Mouse (Mus musculus) kidney, postnatal 14 days (tissue): Measurements from ENCODE around the gene Klhl18.
A peak's percentile ranks its signal among the peaks of the same experiment; 100 is the strongest.
"Not testable (repeated sequence)": the region's sequence is repeated elsewhere in the genome, so short reads cannot be mapped to it uniquely, and the experiment has no call there.

Source experiments
- DNase-seq: peaks from one replicate; pipeline ENCODE4 v3.0.0; 2022; ENCODE audit warnings: mixed read lengths

Gene Klhl18

DNA sequence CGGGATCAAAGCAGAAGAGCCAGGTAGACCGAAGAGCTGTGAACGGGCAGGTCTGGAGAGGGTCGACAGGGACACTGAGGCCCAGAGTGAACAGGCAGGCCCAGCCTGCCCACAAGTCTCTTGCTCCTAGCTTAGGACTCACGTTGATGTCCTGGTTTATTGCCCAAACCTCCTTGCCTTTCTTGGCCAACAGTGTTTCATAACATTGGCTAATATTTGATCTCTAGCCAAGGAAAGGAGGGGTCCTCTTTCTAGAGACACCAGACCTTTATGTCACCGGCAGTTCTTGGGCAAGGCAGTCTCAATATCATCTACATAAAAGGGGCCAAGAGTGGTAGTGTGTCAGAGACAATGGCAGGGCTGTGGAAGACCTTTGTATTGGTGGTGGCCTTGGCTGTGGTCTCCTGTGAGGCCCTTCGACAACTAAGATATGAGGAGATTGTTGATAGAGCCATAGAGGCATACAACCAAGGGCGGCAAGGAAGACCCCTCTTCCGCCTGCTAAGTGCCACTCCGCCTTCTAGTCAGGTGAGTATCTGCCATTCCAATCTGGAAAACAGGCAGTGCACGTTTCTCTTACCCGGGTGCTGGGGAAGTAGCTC, 56.9 kb downstream of the Klhl18 start, which contains the start of gene Ngp:
Ngp (plus strand) TSS at position 237 of the 602 bp plus-strand sequence.
- no peak for DNase-seq

DNA sequence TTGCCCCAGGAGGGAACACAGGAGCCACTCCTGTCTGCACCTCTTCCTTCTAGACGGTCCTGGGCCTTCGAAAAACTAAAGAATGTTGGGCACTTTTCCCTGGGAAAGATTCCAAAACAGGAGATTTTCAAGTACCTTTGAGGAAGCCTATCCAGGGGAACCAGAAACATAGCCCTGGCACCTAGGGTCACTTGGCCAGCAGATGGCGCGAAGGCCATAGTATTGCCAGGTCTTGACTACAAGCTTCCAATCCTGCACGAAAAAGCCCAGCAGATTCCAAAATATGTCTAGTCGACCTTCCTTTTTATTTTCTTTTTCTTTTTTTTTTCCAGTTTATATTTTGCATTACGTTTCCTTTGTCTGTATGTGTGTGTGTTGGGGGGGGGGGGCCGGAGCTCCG, 62.7 kb downstream of the Klhl18 start:
- DNase-seq, result peak; percentile 67

DNA sequence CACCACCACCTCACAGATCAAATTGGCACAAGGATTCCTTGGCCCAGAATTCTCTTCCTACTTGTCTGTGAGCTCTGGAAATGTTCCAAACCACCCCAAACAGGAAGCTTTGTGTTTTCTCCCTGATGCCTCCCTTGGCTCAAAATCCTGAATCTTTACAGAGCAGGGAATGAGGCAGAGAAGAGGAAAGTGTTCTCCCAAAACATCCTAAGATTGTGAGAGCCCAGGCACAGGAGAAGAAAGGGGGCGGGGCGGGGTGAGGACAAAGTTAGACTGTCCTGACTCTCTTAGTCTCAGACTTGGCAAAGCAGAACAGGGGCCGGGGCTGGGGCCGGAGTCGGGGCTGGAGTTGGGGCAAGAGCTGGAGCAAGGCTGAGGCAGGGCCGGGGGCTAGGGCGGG, 63.6 kb downstream of the Klhl18 start:
- no peak for DNase-seq

DNA sequence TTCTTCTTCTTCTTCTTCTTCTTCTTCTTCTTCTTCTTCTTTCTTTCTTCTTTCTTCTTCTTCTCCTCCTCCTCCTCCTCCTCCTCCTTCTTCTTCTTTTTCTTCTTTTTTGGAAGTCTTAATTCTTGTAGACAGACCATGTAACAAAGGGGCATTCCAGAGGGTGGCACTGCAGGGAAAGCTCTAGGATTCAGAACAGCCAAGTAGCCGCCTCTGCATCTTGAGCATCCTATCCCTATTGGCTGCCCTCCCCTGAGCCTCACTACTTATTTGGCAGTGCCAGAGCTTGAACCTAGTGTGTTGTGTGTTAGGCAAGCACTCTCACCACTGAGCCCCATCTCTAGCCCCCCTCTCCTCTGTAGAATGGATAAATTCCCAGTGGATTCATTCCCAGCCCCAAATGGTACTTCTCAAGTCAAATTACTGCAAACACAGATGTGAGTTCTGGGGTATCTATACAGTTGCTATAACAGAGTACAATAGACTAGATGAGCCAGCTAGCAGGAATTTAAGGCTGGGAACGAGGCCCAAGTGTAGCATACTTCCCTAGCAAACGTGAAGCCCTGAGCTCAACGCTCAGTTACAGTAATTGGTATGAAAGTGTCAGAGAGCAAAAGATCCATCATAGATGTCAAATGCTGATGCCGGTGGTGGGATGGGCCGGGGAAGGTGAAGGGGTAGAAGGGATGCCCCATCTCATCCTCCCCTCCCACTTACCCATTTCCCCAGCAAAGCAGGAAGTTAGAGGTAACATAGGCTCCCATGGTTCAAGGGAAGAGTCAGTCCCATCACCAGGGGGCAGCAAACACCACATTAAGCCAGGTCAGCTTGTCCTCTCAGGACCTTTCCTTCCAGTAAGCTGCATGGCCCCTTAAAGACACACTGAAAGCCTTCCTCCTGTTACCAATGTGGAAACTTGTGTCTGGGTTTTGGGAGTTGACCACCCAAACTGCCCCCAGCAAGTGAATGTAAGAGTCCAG, 65.3 kb downstream of the Klhl18 start:
- peak; percentile 86 for DNase-seq

DNA sequence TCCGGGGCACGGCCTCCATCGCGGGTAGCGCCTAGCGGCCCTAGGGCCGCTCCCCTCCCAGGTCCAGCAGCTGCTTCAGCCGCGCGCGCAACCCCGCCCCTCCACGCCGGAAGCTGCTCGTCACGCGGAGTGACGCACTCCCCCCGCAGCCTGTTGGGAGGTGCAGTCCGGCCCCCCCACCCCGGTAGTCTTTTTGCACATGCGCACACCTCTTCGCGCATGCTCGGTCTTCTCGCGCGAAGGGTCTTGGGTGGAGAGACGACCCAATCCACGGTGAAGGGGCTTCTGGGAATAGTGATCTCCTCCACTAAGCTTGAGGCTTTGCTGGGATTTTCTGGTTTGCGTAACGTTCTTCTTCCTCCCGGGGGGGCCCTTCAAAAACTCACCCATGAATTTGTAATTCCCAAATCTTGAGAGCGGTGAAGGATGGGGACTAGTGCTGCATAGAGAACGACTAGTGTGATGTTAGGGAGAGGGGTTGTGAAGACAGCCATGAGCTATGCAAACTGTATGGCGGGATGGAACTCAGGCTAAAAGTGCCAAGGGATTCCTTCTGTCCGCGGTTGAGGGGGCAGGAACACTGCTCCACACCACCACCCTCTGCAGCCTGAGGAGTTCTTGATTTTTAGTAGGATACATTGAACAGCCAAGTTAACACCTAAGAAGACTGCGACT, 68.3 kb downstream of the Klhl18 start, which contains the start of gene Ptpn23:
Ptpn23 (minus strand) TSS at position 115 of the 675 bp plus-strand sequence.
- DNase-seq, result peak; percentile 97

DNA sequence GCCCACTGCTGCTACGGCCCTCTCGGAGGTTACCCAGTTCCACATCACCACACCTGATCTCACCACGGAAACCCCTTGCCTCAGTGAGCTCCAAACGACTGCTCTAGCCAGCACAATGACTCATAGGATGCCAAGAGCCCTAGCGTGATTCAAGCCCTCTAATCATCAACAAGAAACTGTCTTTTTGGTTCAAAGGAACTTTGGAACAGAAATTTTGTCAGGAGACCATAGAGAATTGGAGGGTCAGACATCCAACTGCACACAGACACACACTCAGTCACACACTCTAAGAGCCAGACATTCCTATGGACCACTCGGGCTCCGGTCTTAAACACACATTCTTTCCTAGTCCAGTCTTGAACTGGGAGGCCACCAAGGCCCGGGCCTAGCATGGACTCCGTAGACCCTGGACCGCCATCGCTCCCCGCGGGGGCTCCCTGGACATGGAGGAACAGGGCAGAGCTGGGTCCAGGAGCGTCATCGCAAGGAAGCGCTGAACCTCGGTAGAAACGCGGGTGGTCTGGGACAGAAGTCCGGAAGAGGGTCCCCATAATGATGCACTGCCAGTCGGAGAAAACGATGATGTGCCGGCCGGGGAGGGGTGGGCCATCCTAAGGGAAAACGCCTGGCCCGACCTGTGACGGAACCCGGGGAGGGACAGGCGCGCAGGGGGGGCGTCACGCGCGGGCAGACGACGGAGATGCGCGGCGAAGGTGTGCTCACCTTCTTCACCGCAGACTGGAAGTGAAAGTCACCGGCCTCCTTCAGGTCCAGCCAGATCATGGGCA, 69.0 kb downstream of the Klhl18 start:
- DNase-seq, result no peak

DNA sequence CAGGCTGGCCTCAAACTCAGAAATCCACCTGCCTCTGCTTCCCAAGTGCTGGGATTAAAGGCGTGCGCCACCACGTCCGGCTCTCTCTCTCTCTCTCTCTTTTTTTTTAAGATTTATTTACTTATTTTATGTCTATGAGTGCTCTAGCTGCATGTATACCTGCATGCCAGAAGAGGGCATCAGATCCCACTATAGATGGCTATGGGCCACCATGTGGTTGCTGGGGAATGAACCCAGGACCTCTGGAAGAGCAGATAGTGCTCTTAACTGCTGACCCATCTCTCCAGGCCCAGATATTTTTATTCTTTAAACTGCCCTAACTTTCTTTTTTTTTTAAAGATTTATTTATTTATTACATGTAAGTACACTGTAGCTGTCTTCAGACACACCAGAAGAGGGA, 73.3 kb downstream of the Klhl18 start:
- not testable (repeated sequence) for DNase-seq

DNA sequence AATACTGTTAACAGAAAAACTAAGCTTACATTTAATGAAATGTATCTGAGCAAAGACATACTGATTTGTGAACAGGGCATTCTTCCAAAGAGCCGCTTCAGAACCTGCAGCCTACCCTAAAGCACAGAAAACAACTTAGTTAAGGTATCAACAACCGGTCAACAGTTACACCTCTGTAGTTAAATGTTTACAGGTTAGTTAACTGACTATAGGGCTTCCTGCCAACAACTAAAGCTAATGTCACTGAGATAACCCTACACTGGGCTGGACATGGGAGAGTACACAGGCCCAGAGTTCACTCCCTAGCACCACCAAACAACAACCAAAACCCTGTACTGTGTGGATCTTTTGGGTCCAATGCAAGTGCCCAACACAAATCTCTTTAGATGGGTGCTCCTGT, 73.8 kb downstream of the Klhl18 start:
- no peak for DNase-seq

DNA sequence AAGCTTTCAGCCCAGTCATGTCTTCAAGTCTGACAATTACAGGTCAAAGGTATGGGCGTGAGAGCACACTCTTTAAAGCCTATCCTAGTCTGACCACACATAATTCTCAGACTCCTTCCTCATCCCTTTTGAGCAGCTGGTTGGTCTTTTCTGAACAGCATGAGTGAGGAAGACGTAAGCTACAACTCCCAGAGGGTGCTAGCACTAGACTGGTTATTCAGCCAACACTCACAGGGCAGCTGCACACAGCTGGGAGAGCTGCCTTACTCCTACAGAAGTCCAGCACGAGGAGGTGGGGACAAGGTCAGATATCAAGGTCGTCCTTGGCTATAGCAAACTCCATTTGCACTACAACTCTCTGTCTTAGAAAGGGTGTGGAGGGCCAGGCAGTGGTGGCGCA, 75.8 kb downstream of the Klhl18 start:
- DNase-seq, result peak; percentile 36

DNA sequence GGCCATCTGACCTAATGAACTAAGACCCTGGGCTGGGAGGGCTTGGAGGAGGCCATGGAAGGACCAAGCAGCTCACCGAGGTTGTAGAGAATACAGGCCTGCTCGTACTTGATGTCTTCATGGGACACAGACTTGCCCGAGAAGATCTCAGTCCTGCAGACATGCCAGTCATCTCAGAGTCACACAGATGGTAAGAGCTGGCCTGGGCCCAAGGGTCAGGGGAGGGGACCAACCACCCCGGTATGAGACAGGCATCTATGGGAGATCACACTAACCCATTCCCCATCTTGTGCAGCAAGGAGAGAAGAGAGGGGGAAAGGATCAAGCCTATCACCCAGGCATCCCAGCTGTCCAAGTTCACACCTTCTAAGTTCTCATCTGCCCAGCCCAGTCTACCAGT, 83.2 kb downstream of the Klhl18 start:
- DNase-seq, result no peak

DNA sequence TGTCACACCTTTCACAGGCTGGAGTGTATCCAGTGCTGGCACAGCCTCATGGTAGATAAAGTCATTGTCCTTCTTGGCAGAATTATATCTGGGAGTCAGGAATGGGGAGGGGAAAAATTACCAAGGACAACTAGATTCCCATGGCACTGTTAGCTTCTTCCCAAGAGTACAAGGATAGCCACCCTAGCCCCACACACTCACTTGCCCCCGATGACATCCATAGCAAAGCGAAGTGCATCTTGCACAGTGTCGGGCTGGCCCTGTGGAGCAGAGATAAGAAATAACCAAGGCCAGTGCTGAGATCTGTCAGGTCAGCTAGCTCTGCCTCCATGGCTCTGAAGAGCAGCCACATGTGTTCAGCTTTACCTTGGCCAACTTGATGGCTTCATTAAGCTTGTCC, 85.7 kb downstream of the Klhl18 start:
- DNase-seq, result no peak

DNA sequence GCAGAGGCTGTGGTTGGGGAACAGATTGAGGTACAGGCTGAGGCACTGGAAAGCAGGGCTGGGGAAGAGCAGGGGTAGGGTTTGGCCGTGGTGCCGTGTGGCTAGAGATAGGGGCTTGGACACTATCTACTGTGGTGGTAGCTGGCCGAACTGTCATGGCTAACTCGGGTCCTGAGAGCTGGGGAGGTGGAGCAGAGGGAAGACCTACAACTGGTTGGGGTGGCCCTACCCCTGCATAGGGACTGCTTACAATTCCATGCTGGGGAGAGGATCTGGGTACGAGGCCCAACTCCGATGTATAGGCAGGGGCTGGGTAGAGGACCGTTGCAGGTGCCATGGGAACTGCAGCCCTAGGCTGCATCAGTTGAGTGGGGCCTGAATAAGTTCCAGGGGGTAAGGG, 88.5 kb downstream of the Klhl18 start:
- no peak for DNase-seq

DNA sequence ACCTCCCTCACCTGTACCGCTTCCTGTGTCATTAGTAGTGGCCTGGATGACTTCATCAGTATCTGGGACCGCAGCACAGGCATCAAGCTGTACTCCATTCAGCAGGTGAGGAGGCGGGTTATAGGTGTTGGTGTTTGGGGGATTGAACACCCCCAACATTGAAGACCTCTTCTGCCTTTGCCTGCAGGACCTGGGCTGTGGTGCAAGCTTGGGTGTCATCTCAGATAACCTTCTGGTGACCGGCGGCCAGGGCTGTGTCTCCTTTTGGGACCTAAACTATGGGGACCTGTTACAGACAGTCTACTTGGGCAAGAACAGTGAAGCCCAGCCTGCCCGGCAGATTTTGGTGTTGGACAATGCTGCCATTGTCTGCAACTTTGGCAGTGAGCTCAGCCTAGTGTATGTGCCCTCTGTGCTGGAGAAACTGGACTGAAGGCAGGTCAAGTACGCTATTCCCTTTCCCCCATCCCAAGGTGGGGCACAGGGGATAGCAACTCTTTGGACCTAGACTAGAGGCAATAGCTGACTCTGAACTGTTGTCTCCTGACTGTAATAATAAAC, 92.0 kb downstream of the Klhl18 start:
- DNase-seq, result no peak

DNA sequence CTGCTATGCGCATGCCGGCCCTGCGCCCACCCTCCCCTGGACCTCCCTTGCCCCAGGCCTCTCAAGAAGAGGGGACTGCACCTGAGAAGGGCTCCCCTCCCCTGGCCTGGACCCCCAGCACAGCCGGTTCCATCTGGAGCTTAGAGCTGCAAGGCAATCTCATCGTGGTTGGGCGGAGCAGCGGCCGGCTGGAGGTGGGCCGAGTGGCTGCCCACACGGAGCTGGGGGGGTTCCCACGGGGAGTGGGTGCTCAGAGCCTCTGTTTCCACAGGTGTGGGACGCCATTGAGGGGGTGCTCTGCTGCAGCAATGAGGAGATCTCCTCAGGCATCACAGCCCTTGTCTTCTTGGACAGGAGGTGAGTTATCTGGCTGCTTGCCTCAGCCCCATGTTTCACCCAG, 95.2 kb downstream of the Klhl18 start:
- no peak for DNase-seq

DNA sequence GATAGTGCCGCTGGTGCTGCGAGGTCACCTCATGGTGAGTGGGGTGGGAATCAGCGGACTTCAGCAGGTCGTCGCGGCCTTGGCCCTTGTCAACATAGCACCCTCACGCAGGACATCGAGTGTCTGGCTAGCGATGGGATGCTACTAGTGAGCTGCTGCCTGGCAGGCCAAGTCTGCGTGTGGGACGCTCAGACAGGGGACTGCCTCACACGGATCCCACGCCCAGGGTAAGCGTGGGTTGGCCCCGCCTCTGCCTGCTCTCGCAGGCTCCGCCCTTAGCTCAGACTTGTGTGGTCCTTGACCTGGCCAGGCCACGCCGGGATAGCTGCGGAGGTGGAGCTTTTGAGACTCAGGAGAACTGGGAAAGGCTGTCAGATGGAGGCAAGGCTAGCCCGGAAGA, 95.8 kb downstream of the Klhl18 start:
- no peak for DNase-seq

DNA sequence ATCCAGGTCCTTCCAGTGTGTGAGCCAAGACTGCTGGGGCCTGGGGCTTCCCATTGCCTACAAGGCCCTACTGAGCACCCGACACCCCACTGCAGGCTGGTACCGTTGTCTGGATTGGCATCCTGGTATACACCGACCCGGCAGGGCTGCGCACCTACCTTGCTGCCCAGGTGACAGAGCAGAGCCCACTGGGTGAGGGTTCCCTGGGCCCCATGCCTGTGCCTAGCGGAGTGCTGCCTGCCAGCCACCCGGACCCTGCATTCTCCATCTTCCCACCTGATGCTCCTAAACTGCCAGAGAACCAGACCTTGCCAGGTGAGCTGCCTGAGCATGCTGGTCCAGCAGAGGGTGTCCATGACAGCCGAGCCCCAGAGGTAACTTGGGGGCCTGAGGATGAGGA, 97.1 kb downstream of the Klhl18 start:
- DNase-seq, result no peak

DNA sequence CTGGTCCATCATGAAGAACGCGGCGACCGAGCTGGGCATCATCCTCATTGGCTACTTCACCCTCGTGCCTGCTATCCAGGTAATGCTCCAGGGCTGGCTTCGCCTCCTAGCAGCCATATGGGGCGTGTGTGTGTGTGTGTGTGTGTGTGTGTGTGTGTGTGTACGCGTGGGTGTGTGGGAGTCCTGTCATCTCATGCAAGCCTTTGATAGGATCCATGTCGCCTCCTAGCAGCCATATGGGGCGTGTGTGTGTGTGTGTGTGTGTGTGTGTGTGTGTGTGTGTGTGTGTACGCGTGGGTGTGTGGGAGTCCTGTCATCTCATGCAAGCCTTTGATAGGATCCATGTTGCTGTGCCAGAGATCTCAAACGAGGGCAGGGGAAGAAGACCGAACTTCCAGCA, 98.8 kb downstream of the Klhl18 start:
- not testable (repeated sequence) for DNase-seq
